Mouse (Mus musculus) hindbrain, postnatal 0 days (tissue): ENCODE data around the gene Sympk. TPM values are rescaled to one million over a fixed set of nuclear protein-coding genes. Genes with fewer than 3 reads are reported as not detected.

Experiments used
- ATAC-seq: fragments of 200-750 bp; cut with Nextera tagmentation; 2 replicates; pipeline ENCODE4 v1.8.0; 2017; ENCODE audit warnings: mild to moderate bottlenecking, moderate TSS enrichment, moderate library complexity
- DNase-seq: peaks from one replicate; pipeline ENCODE4 v3.0.0-alpha.2; 2015; ENCODE audit warnings: low spot score
- H3K27ac ChIP-seq: fragments of 300-500 bp; sonication (generic); 2 replicates; pipeline ENCODE4 v1.5.1; 2014; ENCODE audit warnings: mild to moderate bottlenecking
- H3K27me3 ChIP-seq: fragments of 300-500 bp; sonication (generic); 2 replicates; pipeline ENCODE4 v1.6.1; 2014; ENCODE audit warnings: low read length, mixed read lengths; ENCODE audit not compliant: insufficient read depth
- H3K36me3 ChIP-seq: fragments of 300-500 bp; sonication (generic); 2 replicates; pipeline ENCODE4 v1.6.1; 2014; ENCODE audit warnings: low read length, mixed read lengths; ENCODE audit not compliant: insufficient read depth
- H3K4me1 ChIP-seq: fragments of 300-500 bp; sonication (generic); 2 replicates; pipeline ENCODE4 v1.6.1; 2014; ENCODE audit warnings: antibody characterized with exemption, low read length, mixed read lengths; ENCODE audit not compliant: insufficient read depth
- H3K4me2 ChIP-seq: fragments of 300-500 bp; sonication (generic); 2 replicates; pipeline ENCODE4 v1.6.1; 2014; ENCODE audit warnings: low read depth, mild to moderate bottlenecking, low read length, moderate library complexity, mixed read lengths
- H3K4me3 ChIP-seq: fragments of 300-500 bp; sonication (generic); 2 replicates; pipeline ENCODE4 v1.5.1; 2014; ENCODE audit warnings: low read length
- H3K9ac ChIP-seq: fragments of 300-500 bp; sonication (generic); replicated peaks from 2 replicates; pipeline ENCODE4 v1.6.1; 2014; ENCODE audit warnings: mild to moderate bottlenecking, low read length, moderate library complexity, mixed read lengths
- H3K9me3 ChIP-seq: fragments of 300-500 bp; sonication (generic); 2 replicates; pipeline ENCODE4 v1.6.1; 2016; ENCODE audit warnings: low read length, mixed read lengths
- CTCF ChIP-seq: IDR thresholded peaks from 2 replicates; pipeline ENCODE4 v1.5.1; 2016; ENCODE audit warnings: antibody characterized with exemption, control low read depth, low read depth
- WGBS: fragments of 180-500 bp; shearing (Covaris S2); extraction: QIAGEN DNeasy Blood & Tissue Kit; methylation state at CpG from one replicate; pipeline ENCODE4 v1.1.7; 2014; 5-methylcytosine and 5-hydroxymethylcytosine counted together
- polyA plus RNA-seq: library from polyadenylated mRNA; unstranded; fragments of >200 nt; fragmentation: Nextera tagmentation; extraction: Ambion mirVana; gene quantifications from 2 replicates; pipeline ENCODE4 v1.2.1, GENCODE M21; 2015
- total RNA-seq: library from RNA; depleted of rRNA; stranded (reverse); fragments of >200 nt; gene quantifications from 2 replicates; pipeline ENCODE4 v1.2.3, GENCODE M21; 2014

Gene Sympk
- total and polyA plus RNA-seq, 2 experiments from 2014 or later = 19.2 to 85.4 TPM

DNA sequence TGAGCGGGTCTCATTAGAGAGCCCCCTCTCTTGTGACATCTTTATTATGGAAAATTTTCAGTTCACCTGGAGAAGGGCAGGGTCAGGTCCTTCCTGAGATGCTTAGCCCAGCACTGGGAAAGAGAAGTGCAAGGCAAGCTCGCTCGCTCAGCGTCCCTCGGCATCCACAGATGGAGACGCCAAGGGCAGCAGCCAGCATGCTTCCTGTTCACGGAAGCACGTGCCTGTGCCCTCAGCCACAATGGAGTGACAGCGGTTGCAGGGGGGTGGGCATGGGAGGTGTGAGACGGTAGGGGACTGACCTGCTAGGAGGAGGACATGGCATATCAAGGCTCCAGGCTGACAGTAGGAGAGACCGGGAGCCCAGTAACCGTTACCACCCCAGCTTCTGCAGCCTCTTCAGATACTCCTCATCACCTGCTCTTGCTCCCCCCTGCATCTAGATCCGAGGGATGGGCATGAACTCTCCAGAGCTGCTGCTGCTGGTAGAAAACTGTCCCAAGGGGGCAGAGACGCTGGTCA lies 23.9 kb downstream of the Sympk start:
- DNase-seq = no peak

DNA sequence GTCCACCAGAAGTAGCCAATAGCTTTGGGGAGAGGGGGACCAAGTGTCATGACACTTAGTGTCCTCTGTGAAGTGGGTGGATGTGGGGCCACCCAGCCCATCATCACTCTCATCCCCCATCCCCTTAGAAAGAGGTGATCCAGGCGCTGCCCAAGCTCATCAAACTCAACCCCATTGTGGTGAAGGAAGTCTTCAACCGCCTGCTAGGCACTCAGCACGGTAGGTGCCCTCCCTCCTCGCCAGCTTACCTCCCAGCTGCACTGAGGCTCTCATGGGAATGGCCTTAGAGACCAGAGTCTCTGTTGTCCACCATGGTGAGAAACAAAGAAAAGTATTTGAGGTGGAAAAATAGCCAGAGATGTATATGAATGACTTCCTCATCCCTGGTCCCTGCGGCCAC lies 25.1 kb downstream of the Sympk start:
- no peak for TF ChIP-seq CTCF
- H3K4me2 ChIP-seq = no peak overlapping the region
- no peaks in the 10 kb centered on the region for H3K9me3 ChIP-seq
- H3K4me3 ChIP-seq = no peak overlapping the region
- H3K27me3 ChIP-seq = no peaks in the 10 kb centered on the region
- ATAC-seq (no peak), DNase-seq (no peak)
- H3K36me3 ChIP-seq = peaks cover 55% of the 10 kb centered on the region
- 89% methylated on average over 5 of the region's 5 CpGs for WGBS
- H3K9ac ChIP-seq = no peak overlapping the region
- H3K4me1 ChIP-seq = no peaks in the 10 kb centered on the region
- no peak overlapping the region for H3K27ac ChIP-seq

More for the DNA sequence above, 23.9 kb downstream of the Sympk start:
- H3K36me3 ChIP-seq = peaks cover 66% of the 10 kb centered on the region
- no peak for TF ChIP-seq CTCF
- H3K4me1 ChIP-seq = no peaks in the 10 kb centered on the region
- no peak overlapping the region for H3K9ac ChIP-seq
- H3K27ac ChIP-seq = no peak overlapping the region
- no peak overlapping the region for H3K4me2 ChIP-seq
- no peaks in the 10 kb centered on the region for H3K27me3 ChIP-seq
- ATAC-seq = no peak
- no peaks in the 10 kb centered on the region for H3K9me3 ChIP-seq
- WGBS = 91% methylated on average over 14 of the region's 14 CpGs
- H3K4me3 ChIP-seq = no peak overlapping the region

DNA sequence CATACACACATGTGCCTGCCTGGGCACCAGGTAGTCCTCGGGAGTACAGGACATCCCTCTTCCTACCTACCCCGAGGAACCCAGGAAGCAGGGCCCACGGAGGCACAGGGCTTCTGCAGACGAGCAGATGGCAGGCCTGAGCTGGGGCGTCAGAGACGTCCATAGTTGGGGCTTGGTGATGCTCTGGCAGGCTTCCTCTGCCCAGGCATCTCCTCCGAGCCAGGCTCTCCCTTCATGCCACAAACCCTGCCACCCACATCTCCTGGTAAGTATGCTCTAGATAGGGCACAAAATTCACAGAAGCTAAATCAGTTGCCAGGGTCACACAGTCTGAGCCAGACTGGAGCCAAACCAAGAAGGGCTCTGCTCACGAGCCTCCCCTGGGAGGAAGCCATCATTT lies 26.0 kb downstream of the Sympk start:
- no peak overlapping the region for H3K4me2 ChIP-seq
- H3K36me3 ChIP-seq = peaks cover 47% of the 10 kb centered on the region
- TF ChIP-seq CTCF = no peak
- H3K9ac ChIP-seq = no peak overlapping the region
- H3K9me3 ChIP-seq = no peaks in the 10 kb centered on the region
- no peaks in the 10 kb centered on the region for H3K4me1 ChIP-seq
- DNase-seq (no peak), ATAC-seq (no peak)
- H3K27me3 ChIP-seq = no peaks in the 10 kb centered on the region
- WGBS = 66% methylated on average over 8 of the region's 8 CpGs
- no peak overlapping the region for H3K4me3 ChIP-seq
- H3K27ac ChIP-seq = no peak overlapping the region

DNA sequence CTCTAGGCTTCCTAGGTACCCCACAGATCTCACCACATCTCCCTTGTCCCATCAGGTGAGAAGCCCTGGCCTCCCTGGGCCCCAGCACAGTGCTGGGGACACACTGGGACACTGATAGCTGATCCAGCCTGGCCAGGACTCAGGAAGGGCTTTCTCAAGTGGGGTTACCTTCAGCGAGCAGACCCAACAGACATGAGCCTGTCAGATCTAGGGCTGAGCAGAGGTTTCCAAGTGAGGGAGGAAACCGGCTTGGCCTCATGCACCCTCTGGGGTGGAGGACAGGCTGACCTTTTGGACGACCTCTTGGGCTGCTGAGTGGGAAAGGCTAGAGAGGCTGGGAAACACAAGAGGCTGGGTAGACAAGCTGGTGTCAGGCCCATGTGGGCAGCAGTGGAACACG lies 27.0 kb downstream of the Sympk start:
- Histone ChIP-seq H3K4me1 (no peaks in the 10 kb centered on the region), H3K4me2 (no peak overlapping the region), H3K9ac (no peak overlapping the region), H3K9me3 (no peaks in the 10 kb centered on the region), H3K4me3 (no peak overlapping the region), H3K27ac (no peak overlapping the region), H3K27me3 (no peaks in the 10 kb centered on the region), H3K36me3 (peaks cover 40% of the 10 kb centered on the region)
- DNase-seq (no peak), ATAC-seq (no peak)
- WGBS = 72% methylated on average over 4 of the region's 4 CpGs
- no peak for TF ChIP-seq CTCF

DNA sequence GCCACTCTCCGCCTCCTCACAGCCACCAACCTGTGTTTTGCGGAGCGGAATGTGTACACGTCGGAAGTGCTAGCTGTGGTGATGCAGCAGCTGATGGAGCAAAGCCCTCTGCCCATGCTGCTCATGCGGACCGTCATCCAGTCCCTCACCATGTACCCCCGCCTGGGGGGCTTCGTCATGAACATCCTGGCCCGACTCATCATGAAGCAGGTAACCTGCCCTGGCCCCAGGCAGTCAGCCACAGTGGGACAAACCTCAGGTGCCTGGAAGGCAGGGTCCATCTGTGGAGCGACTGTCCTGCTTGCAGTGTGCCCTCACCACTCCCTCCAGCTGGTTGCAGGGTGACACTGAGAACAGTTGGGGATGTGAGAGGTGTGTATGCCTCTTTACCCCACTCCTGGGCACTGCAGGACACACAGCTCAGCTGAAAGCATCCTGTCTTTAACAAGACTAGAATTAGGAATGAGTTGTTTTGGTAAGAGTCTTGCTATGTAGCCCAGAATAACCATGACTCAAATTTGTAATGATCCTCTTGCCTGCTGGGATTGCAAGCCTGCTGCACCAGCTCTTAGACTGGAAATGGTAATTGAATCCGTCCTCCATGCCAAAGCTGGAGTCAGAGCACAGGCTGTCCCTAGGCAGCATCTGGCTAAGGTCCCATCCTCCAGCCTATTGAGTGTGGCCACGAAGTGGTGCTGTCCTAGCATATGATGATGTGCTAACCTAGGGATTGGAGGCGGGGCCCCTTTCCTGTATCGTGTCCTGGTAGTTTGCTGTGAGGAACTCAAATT lies 28.4 kb downstream of the Sympk start:
- TF ChIP-seq CTCF = no peak
- Histone ChIP-seq H3K27ac (no peak overlapping the region), H3K4me3 (no peak overlapping the region), H3K27me3 (no peaks in the 10 kb centered on the region), H3K4me2 (no peak overlapping the region), H3K36me3 (peaks cover 35% of the 10 kb centered on the region), H3K4me1 (no peaks in the 10 kb centered on the region), H3K9me3 (no peaks in the 10 kb centered on the region), H3K9ac (no peak overlapping the region)
- no peak for ATAC-seq
- WGBS = 85% methylated on average over 15 of the region's 15 CpGs
- DNase-seq = no peak

DNA sequence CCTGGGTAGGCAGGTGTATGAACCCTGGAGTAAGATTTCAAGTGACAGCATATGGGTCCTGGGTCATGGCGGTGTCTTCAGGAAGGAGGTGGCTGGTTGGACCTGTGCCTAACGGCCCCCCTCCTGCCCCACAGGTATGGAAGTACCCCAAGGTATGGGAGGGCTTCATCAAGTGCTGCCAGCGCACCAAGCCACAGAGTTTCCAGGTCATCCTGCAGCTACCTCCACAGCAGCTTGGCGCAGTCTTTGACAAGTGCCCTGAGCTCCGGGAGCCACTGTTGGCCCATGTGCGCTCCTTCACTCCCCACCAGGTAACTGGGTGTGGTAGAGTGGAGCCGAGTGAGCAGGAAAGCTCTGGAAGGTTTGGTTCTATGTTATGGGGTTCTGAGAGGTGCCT lies 29.0 kb downstream of the Sympk start:
- no peak for TF ChIP-seq CTCF
- Histone ChIP-seq H3K9me3 (no peaks in the 10 kb centered on the region), H3K9ac (no peak overlapping the region), H3K36me3 (peaks cover 29% of the 10 kb centered on the region), H3K27me3 (no peaks in the 10 kb centered on the region), H3K4me1 (no peaks in the 10 kb centered on the region), H3K4me2 (no peak overlapping the region), H3K27ac (no peak overlapping the region), H3K4me3 (no peak overlapping the region)
- ATAC-seq (no peak), DNase-seq (no peak)
- 94% methylated on average over 7 of the region's 7 CpGs for WGBS
